17 mouse cellular contexts compared by ENCODE assay signal in the genomic region with DNA sequence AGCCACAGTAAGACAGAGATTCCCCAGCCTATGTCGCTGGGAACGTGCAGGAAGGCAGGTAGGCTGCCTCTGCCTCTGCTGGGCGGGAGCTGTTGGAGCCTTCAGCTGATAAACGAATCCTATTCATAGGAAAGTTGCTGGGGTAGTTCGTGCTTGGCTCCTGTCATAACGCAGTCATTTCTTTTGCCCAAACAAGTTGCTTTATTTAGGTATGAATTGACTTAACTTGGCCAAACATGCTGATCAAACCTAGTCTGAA. TPM values are rescaled to one million over a fixed set of nuclear protein-coding genes. Genes with fewer than 3 reads are reported as not detected.
A peak's percentile ranks its signal among the peaks of the same experiment; 100 is the strongest.
DNase-seq lines count a peak whose midpoint lies in the region; ATAC-seq and TF ChIP-seq lines count a peak whose summit lies in the region.
"Had no signal": no experiment of that assay in that cellular context is flagged by ENCODE, and none has a peak within 500 bp of the region (broad histone marks: within the 10 kb centered on the region; RNA-seq: fewer than 3 reads in every experiment).

No protein-coding gene starts in this region.

- H3K4me3 ChIP-seq in embryonic facial prominence, embryonic 12.5 days = no peak overlapping the region
- no peak overlapping the region for H3K4me3 ChIP-seq in embryonic facial prominence, embryonic 10.5 days
- H3K4me3 ChIP-seq in hindbrain, embryonic 15.5 days = no peak overlapping the region
- H3K4me3 ChIP-seq in hindbrain, embryonic 12.5 days = no peak overlapping the region
- H3K4me3 ChIP-seq in lung, embryonic 16.5 days (ENCODE audit: low read length) = no peak overlapping the region
- H3K4me3 ChIP-seq in intestine, postnatal 0 days (ENCODE audit: low read depth, low read length) = peak overlapping the region; percentile 31; the same call in 1 of the 2 replicates
- H3K4me3 ChIP-seq: forebrain, embryonic 13.5 days; left cerebral cortex, adult 2 months had no signal

- H3K36me3 ChIP-seq in embryonic facial prominence, embryonic 12.5 days = no peaks in the 10 kb centered on the region
- H3K36me3 ChIP-seq in embryonic facial prominence, embryonic 10.5 days (replicated peaks) = no peaks in the 10 kb centered on the region
- H3K36me3 ChIP-seq in hindbrain, embryonic 15.5 days = no peaks in the 10 kb centered on the region
- no peaks in the 10 kb centered on the region for H3K36me3 ChIP-seq in hindbrain, embryonic 12.5 days
- H3K36me3 ChIP-seq in lung, embryonic 16.5 days (ENCODE audit: control insufficient read depth, insufficient read depth, low read length) = no peaks in the 10 kb centered on the region
- no peaks in the 10 kb centered on the region for H3K36me3 ChIP-seq in intestine, postnatal 0 days (ENCODE audit: control insufficient read depth, insufficient read depth)
- H3K36me3 ChIP-seq: midbrain, embryonic 10.5 days had no signal

- H3K4me1 ChIP-seq in embryonic facial prominence, embryonic 12.5 days = no peaks in the 10 kb centered on the region
- H3K4me1 ChIP-seq in embryonic facial prominence, embryonic 10.5 days = 0 out of 2 replicates have a peak, but pooled peaks cover 7% of the 10 kb centered on the region
- 0 out of 2 replicates have a peak, but pooled peaks cover 6% of the 10 kb centered on the region for H3K4me1 ChIP-seq in hindbrain, embryonic 15.5 days (replicated peaks)
- no peaks in the 10 kb centered on the region for H3K4me1 ChIP-seq in hindbrain, embryonic 12.5 days
- H3K4me1 ChIP-seq in lung, embryonic 16.5 days (replicated peaks; ENCODE audit: control insufficient read depth, insufficient read depth, low read length) = peaks cover 6% of the 10 kb centered on the region; the same call in 1 of the 2 replicates
- H3K4me1 ChIP-seq in intestine, postnatal 0 days (replicated peaks; ENCODE audit: control insufficient read depth, insufficient read depth, low read length) = no peaks in the 10 kb centered on the region
- H3K4me1 ChIP-seq: forebrain, embryonic 13.5 days had no signal

- DNase-seq in embryonic facial prominence, embryonic 10.5 days (ENCODE audit: low spot score) = no peak
- no peak for DNase-seq in lung, postnatal 25 days (ENCODE audit: low spot score)
- no peak for DNase-seq in thymus, postnatal 0 days (ENCODE audit: low spot score)
- DNase-seq: adrenal gland, postnatal 10 days; cerebellum, adult 9-11 months; gastrocnemius, postnatal 10 days; right cerebral cortex, postnatal 4 days had no signal

- H3K4me2 ChIP-seq in embryonic facial prominence, embryonic 12.5 days (replicated peaks) = peak overlapping the region; percentile 36
- H3K4me2 ChIP-seq in hindbrain, embryonic 15.5 days = peak overlapping the region; percentile 42; the same call in 1 of the 2 replicates
- H3K4me2 ChIP-seq in hindbrain, embryonic 12.5 days (replicated peaks) = no peak overlapping the region
- peak overlapping the region; percentile 51 for H3K4me2 ChIP-seq in lung, embryonic 16.5 days (ENCODE audit: low read depth, low read length)
- peak overlapping the region; percentile 63 for H3K4me2 ChIP-seq in intestine, postnatal 0 days (replicated peaks; ENCODE audit: low read depth)
- H3K4me2 ChIP-seq: forebrain, embryonic 13.5 days had no signal

- no peak for ATAC-seq in embryonic facial prominence, embryonic 12.5 days (ENCODE audit: insufficient number of reproducible peaks, insufficient read depth, low FRiP score, low TSS enrichment)
- ATAC-seq in hindbrain, embryonic 15.5 days (ENCODE audit: low FRiP score, low read depth) = no peak
- ATAC-seq in hindbrain, embryonic 12.5 days (ENCODE audit: low FRiP score) = no peak
- ATAC-seq in lung, embryonic 16.5 days (ENCODE audit: low read depth) = no peak
- no peak for ATAC-seq in intestine, postnatal 0 days
- ATAC-seq: forebrain, embryonic 13.5 days had no signal

- H3K9ac ChIP-seq in embryonic facial prominence, embryonic 12.5 days = no peak overlapping the region
- no peak overlapping the region for H3K9ac ChIP-seq in hindbrain, embryonic 15.5 days
- no peak overlapping the region for H3K9ac ChIP-seq in hindbrain, embryonic 12.5 days
- 0 out of 2 replicates have a peak overlapping the region, but pooled peaks have one; percentile 29 for H3K9ac ChIP-seq in lung, embryonic 16.5 days (ENCODE audit: low read length)
- H3K9ac ChIP-seq in intestine, postnatal 0 days (ENCODE audit: low read depth, low read length) = no peak overlapping the region
- H3K9ac ChIP-seq: forebrain, embryonic 13.5 days; hindbrain, embryonic 14.5 days; liver, embryonic 14.5 days had no signal

- 17% methylated on average over 6 of the region's 6 CpGs for WGBS in embryonic facial prominence, embryonic 12.5 days
- 26% methylated on average over 6 of the region's 6 CpGs for WGBS in embryonic facial prominence, embryonic 10.5 days
- WGBS in hindbrain, embryonic 15.5 days = 30% methylated on average over 6 of the region's 6 CpGs
- WGBS in hindbrain, embryonic 12.5 days = 29% methylated on average over 6 of the region's 6 CpGs
- WGBS in lung, embryonic 16.5 days = 19% methylated on average over 6 of the region's 6 CpGs
- WGBS in intestine, postnatal 0 days = 13% methylated on average over 6 of the region's 6 CpGs

- TF ChIP-seq CTCF in intestine, postnatal 0 days (IDR thresholded peaks at IDR 0.05; ENCODE audit: low read depth) = no peak

- H3K27ac ChIP-seq in embryonic facial prominence, embryonic 12.5 days = no peak overlapping the region
- H3K27ac ChIP-seq in embryonic facial prominence, embryonic 10.5 days (replicated peaks) = no peak overlapping the region
- no peak overlapping the region for H3K27ac ChIP-seq in hindbrain, embryonic 15.5 days (replicated peaks)
- H3K27ac ChIP-seq in hindbrain, embryonic 12.5 days = no peak overlapping the region
- no peak overlapping the region for H3K27ac ChIP-seq in lung, embryonic 16.5 days (ENCODE audit: low read length)
- H3K27ac ChIP-seq in intestine, postnatal 0 days (ENCODE audit: low read depth, low read length) = no peak overlapping the region
- H3K27ac ChIP-seq: forebrain, embryonic 13.5 days; hindbrain, embryonic 14.5 days; left cerebral cortex, adult 2 months; liver, embryonic 14.5 days; midbrain, embryonic 10.5 days had no signal

- H3K27me3 ChIP-seq in embryonic facial prominence, embryonic 12.5 days = no peaks in the 10 kb centered on the region
- peaks cover 21% of the 10 kb centered on the region for H3K27me3 ChIP-seq in embryonic facial prominence, embryonic 10.5 days (replicated peaks; ENCODE audit: low read depth, poor library complexity, severe bottlenecking)
- no peaks in the 10 kb centered on the region for H3K27me3 ChIP-seq in hindbrain, embryonic 15.5 days
- H3K27me3 ChIP-seq in hindbrain, embryonic 12.5 days = no peaks in the 10 kb centered on the region
- no peaks in the 10 kb centered on the region for H3K27me3 ChIP-seq in lung, embryonic 16.5 days (ENCODE audit: control insufficient read depth, insufficient read depth, low read depth, low read length)
- no peaks in the 10 kb centered on the region; the same call in 1 of the 2 replicates for H3K27me3 ChIP-seq in intestine, postnatal 0 days (replicated peaks; ENCODE audit: control insufficient read depth, insufficient read depth, low read length)

- no peaks in the 10 kb centered on the region for H3K9me3 ChIP-seq in embryonic facial prominence, embryonic 12.5 days
- H3K9me3 ChIP-seq in embryonic facial prominence, embryonic 10.5 days = no peaks in the 10 kb centered on the region
- H3K9me3 ChIP-seq in hindbrain, embryonic 15.5 days = no peaks in the 10 kb centered on the region
- H3K9me3 ChIP-seq in hindbrain, embryonic 12.5 days (replicated peaks) = no peaks in the 10 kb centered on the region
- no peaks in the 10 kb centered on the region for H3K9me3 ChIP-seq in lung, embryonic 16.5 days (ENCODE audit: control insufficient read depth, low read length)
- H3K9me3 ChIP-seq in intestine, postnatal 0 days (ENCODE audit: control insufficient read depth) = no peaks in the 10 kb centered on the region
- H3K9me3 ChIP-seq: forebrain, embryonic 13.5 days had no signal

RNA-seq across cellular contexts. Expression of gene Tsnax, which starts 21.2 kb away (rescaled TPM):
- 138 and 140 TPM in 2 replicates for polyA plus RNA-seq in embryonic facial prominence, embryonic 12.5 days (2016; fragmentation: Nextera tagmentation; extraction: Ambion mirVana)
- polyA plus RNA-seq in embryonic facial prominence, embryonic 10.5 days (2016; fragmentation: Nextera tagmentation; extraction: Ambion mirVana) = 128 and 133 TPM in 2 replicates
- 199 and 201 TPM in 2 replicates for polyA plus RNA-seq in hindbrain, embryonic 15.5 days (2015; fragmentation: Nextera tagmentation; extraction: Ambion mirVana)
- polyA plus RNA-seq in hindbrain, embryonic 12.5 days (2016; fragmentation: Nextera tagmentation; extraction: Ambion mirVana) = 141 and 145 TPM in 2 replicates
- polyA plus RNA-seq in lung, embryonic 16.5 days (2015; fragmentation: Nextera tagmentation; extraction: Ambion mirVana) = 108 and 112 TPM in 2 replicates
- polyA plus RNA-seq in intestine, postnatal 0 days (2015; fragmentation: Nextera tagmentation; extraction: Ambion mirVana) = 47.4 and 48.3 TPM in 2 replicates
- polyA plus RNA-seq in thymus, postnatal 0 days (2015; fragmentation: Nextera tagmentation; extraction: Ambion mirVana) = 120 and 129 TPM in 2 replicates

RNA-seq across cellular contexts. Expression of gene Egln1, which starts 42.5 kb away (rescaled TPM):
- polyA plus RNA-seq in embryonic facial prominence, embryonic 12.5 days (2016; fragmentation: Nextera tagmentation; extraction: Ambion mirVana) = 15.5 and 15.6 TPM in 2 replicates
- 10.2 and 10.9 TPM in 2 replicates for polyA plus RNA-seq in embryonic facial prominence, embryonic 10.5 days (2016; fragmentation: Nextera tagmentation; extraction: Ambion mirVana)
- polyA plus RNA-seq in hindbrain, embryonic 15.5 days (2015; fragmentation: Nextera tagmentation; extraction: Ambion mirVana) = 15.5 and 16.9 TPM in 2 replicates
- polyA plus RNA-seq in hindbrain, embryonic 12.5 days (2016; fragmentation: Nextera tagmentation; extraction: Ambion mirVana) = 17.3 and 17.5 TPM in 2 replicates
- 11.6 and 11.7 TPM in 2 replicates for polyA plus RNA-seq in lung, embryonic 16.5 days (2015; fragmentation: Nextera tagmentation; extraction: Ambion mirVana)
- 8.2 and 8.5 TPM in 2 replicates for polyA plus RNA-seq in intestine, postnatal 0 days (2015; fragmentation: Nextera tagmentation; extraction: Ambion mirVana)
- polyA plus RNA-seq in thymus, postnatal 0 days (2015; fragmentation: Nextera tagmentation; extraction: Ambion mirVana) = 13.0 and 15.3 TPM in 2 replicates
